Mouse (Mus musculus) ES-CJ7 (cell line): ENCODE data around the gene Gnb3.
"Not testable (repeated sequence)": the region's sequence is repeated elsewhere in the genome, so short reads cannot be mapped to it uniquely, and the experiment has no call there.

Source experiments
- DNase-seq: peaks from one replicate; pipeline ENCODE4 v3.0.0; 2011; ENCODE audit warnings: low read depth, low spot score

Gene Gnb3

GRCm38 (mm10) chr6:124816611-124817010 is 23.5 kb downstream of the Gnb3 start:
- DNase-seq = no peak

- DNase-seq = no peak
These were observed 25.0 kb downstream of the Gnb3 start for GRCm38 (mm10) chr6:124814858-124815774.

- no peak for DNase-seq
These were observed 25.6 kb downstream of the Gnb3 start for GRCm38 (mm10) chr6:124814448-124814847.

- DNase-seq = peak; percentile 91
These were observed 26.1 kb downstream of the Gnb3 start, which contains the start of gene Tpi1 for GRCm38 (mm10) chr6:124813933-124814332. Gene Tpi1 (minus strand): TSS chr6:124814296.

- DNase-seq = peak; percentile 70
These were observed 26.6 kb downstream of the Gnb3 start for GRCm38 (mm10) chr6:124813496-124813895.

- DNase-seq = no peak
These were observed 27.2 kb downstream of the Gnb3 start for GRCm38 (mm10) chr6:124812848-124813247.

GRCm38 (mm10) chr6:124811701-124812560 is 28.1 kb downstream of the Gnb3 start:
- DNase-seq = peak; percentile 46

GRCm38 (mm10) chr6:124811403-124811665 is 28.7 kb downstream of the Gnb3 start:
- DNase-seq = no peak

- not testable (repeated sequence) for DNase-seq
These were observed 29.3 kb downstream of the Gnb3 start for GRCm38 (mm10) chr6:124810566-124811402.

GRCm38 (mm10) chr6:124809775-124810538 is 30.1 kb downstream of the Gnb3 start:
- DNase-seq = no peak

GRCm38 (mm10) chr6:124809052-124809774 is 30.9 kb downstream of the Gnb3 start:
- DNase-seq = peak; percentile 64

GRCm38 (mm10) chr6:124808358-124809012 is 31.6 kb downstream of the Gnb3 start, which contains the start of gene Spsb2:
Gene Spsb2 (plus strand): TSS chr6:124808661.
- peak; percentile 67 for DNase-seq

- no peak for DNase-seq
These were observed 32.1 kb downstream of the Gnb3 start for GRCm38 (mm10) chr6:124807986-124808357.

GRCm38 (mm10) chr6:124807366-124807765 is 32.7 kb downstream of the Gnb3 start:
- no peak for DNase-seq

- DNase-seq = no peak
These were observed 33.5 kb downstream of the Gnb3 start for GRCm38 (mm10) chr6:124806446-124807140.

GRCm38 (mm10) chr6:124805341-124806321 is 34.4 kb downstream of the Gnb3 start:
- peak; percentile 98 for DNase-seq

- peak; percentile 64 for DNase-seq
These were observed 35.7 kb downstream of the Gnb3 start for GRCm38 (mm10) chr6:124804341-124804740.

GRCm38 (mm10) chr6:124803691-124804090 is 36.4 kb downstream of the Gnb3 start:
- not testable (repeated sequence) for DNase-seq
